Mouse (Mus musculus) neural tube, embryonic 15.5 days (tissue): ENCODE results near the gene Eif3b. TPM values are rescaled to one million over a fixed set of nuclear protein-coding genes. Genes with fewer than 3 reads are reported as not detected.

Source experiments
- ATAC-seq: fragments of 200-750 bp; cut with Nextera tagmentation; 2 replicates; pipeline ENCODE4 v1.8.0; 2017; ENCODE audit warnings: mild to moderate bottlenecking, moderate TSS enrichment, moderate library complexity; ENCODE audit not compliant: low FRiP score
- H3K27ac ChIP-seq: fragments of 300-500 bp; sonication (generic); replicated peaks from 2 replicates; pipeline ENCODE4 v1.5.1; 2015; ENCODE audit warnings: mild to moderate bottlenecking, inconsistent platforms
- H3K27me3 ChIP-seq: fragments of 300-500 bp; sonication (generic); replicated peaks from 2 replicates; pipeline ENCODE4 v1.6.1; 2015; ENCODE audit warnings: inconsistent platforms
- H3K36me3 ChIP-seq: fragments of 300-500 bp; sonication (generic); 2 replicates; pipeline ENCODE4 v1.6.1; 2015; ENCODE audit warnings: inconsistent platforms
- H3K4me1 ChIP-seq: fragments of 300-500 bp; sonication (generic); 2 replicates; pipeline ENCODE4 v1.6.1; 2015; ENCODE audit warnings: inconsistent platforms
- H3K4me2 ChIP-seq: fragments of 300-500 bp; sonication (generic); 2 replicates; pipeline ENCODE4 v1.6.1; 2015; ENCODE audit warnings: inconsistent platforms, mild to moderate bottlenecking, moderate library complexity
- H3K4me3 ChIP-seq: fragments of 300-500 bp; sonication (generic); replicated peaks from 2 replicates; pipeline ENCODE4 v1.5.1; 2015; ENCODE audit warnings: mild to moderate bottlenecking, inconsistent platforms
- H3K9ac ChIP-seq: fragments of 300-500 bp; sonication (generic); replicated peaks from 2 replicates; pipeline ENCODE4 v1.6.1; 2015; ENCODE audit warnings: mild to moderate bottlenecking, inconsistent platforms
- H3K9me3 ChIP-seq: fragments of 300-500 bp; sonication (generic); replicated peaks from 2 replicates; pipeline ENCODE4 v1.6.1; 2016; ENCODE audit warnings: inconsistent platforms
- WGBS: fragments of 180-500 bp; shearing (Covaris S2); methylation state at CpG from one replicate; pipeline ENCODE4 v1.1.7; 2015; ENCODE audit warnings: mixed read lengths; 5-methylcytosine and 5-hydroxymethylcytosine counted together
- polyA plus RNA-seq: library from polyadenylated mRNA; unstranded; fragments of >200 nt; fragmentation: Nextera tagmentation; extraction: Ambion mirVana; gene quantifications from 2 replicates; pipeline ENCODE4 v1.2.1, GENCODE M21; 2015

Gene Eif3b
- polyA plus RNA-seq, 1 experiment from 2014 or later: 80.0 TPM

GRCm38 (mm10) chr5:140383559-140383958, 35.6 kb upstream of the Eif3b start:
- H3K4me2 ChIP-seq: no peak overlapping the region
- WGBS: 38% methylated on average over 7 of the region's 7 CpGs
- H3K27me3 ChIP-seq: no peaks in the 10 kb centered on the region
- no peak overlapping the region for H3K27ac ChIP-seq
- H3K36me3 ChIP-seq: no peaks in the 10 kb centered on the region
- ATAC-seq: no peak
- no peak overlapping the region for H3K9ac ChIP-seq
- no peaks in the 10 kb centered on the region for H3K9me3 ChIP-seq
- no peak overlapping the region for H3K4me3 ChIP-seq
- H3K4me1 ChIP-seq: peaks cover 21% of the 10 kb centered on the region

DNA sequence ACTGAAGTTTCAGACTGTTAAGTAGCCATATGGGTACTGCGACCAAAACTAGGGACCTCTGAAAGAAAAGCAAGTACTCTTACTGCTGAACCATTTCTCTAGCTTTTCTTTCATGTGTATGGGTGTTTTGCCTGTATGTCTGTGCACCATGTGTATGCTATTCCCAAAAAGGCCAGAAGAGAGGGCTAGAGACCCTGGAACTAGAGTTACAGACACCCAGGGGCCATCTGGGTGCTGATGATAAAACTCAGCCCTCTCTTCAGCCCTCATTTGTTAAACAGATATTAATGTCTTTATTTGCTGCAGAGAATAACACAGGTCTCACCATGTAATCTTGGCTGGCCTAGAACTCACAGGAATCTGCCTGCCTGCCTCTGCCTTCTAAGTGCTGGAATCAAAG, 34.7 kb upstream of the Eif3b start:
- Histone ChIP-seq H3K36me3 (no peaks in the 10 kb centered on the region), H3K9ac (no peak overlapping the region), H3K27ac (no peak overlapping the region), H3K4me2 (no peak overlapping the region), H3K9me3 (no peaks in the 10 kb centered on the region), H3K4me3 (no peak overlapping the region), H3K4me1 (peaks cover 26% of the 10 kb centered on the region), H3K27me3 (no peaks in the 10 kb centered on the region)
- WGBS: 94% methylated on average over 1 of the region's 1 CpGs
- ATAC-seq: no peak

- no peak overlapping the region for H3K4me3 ChIP-seq
- H3K27me3 ChIP-seq: no peaks in the 10 kb centered on the region
- H3K9ac ChIP-seq: no peak overlapping the region
- H3K36me3 ChIP-seq: no peaks in the 10 kb centered on the region
- no peaks in the 10 kb centered on the region for H3K9me3 ChIP-seq
- WGBS: 82% methylated on average over 7 of the region's 7 CpGs
- ATAC-seq: no peak
- peak overlapping the region; percentile 94 for H3K4me2 ChIP-seq
- peaks cover 27% of the 10 kb centered on the region for H3K4me1 ChIP-seq
- H3K27ac ChIP-seq: no peak overlapping the region
These were observed 31.9 kb upstream of the Eif3b start for GRCm38 (mm10) chr5:140387236-140387635.

GRCm38 (mm10) chr5:140387816-140388510, 31.2 kb upstream of the Eif3b start:
- WGBS: 76% methylated on average over 12 of the region's 12 CpGs
- peaks cover 27% of the 10 kb centered on the region for H3K4me1 ChIP-seq
- H3K27ac ChIP-seq: no peak overlapping the region

GRCm38 (mm10) chr5:140388588-140389576, 30.2 kb upstream of the Eif3b start, which contains the start of gene Snx8:
TSS of gene Snx8 (minus strand) at chr5:140389262.
- Histone ChIP-seq H3K9ac (peak within 1 kb of the TSS; percentile 78), H3K27ac (peak within 1 kb of the TSS; percentile 70), H3K27me3 (no peaks in the 10 kb centered on the region), H3K4me3 (peak within 1 kb of the TSS; percentile 76), H3K36me3 (no peaks in the 10 kb centered on the region), H3K4me1 (peaks cover 27% of the 10 kb centered on the region), H3K4me2 (peak within 1 kb of the TSS; percentile 94), H3K9me3 (no peaks in the 10 kb centered on the region)
- WGBS: 1% methylated on average over 61 of the region's 63 CpGs
- ATAC-seq: peak; percentile 91

More at GRCm38 (mm10) chr5:140387816-140388510, 31.2 kb upstream of the Eif3b start:
- Histone ChIP-seq H3K36me3 (no peaks in the 10 kb centered on the region), H3K9ac (peak overlapping the region; percentile 78), H3K4me3 (peak overlapping the region; percentile 76), H3K9me3 (no peaks in the 10 kb centered on the region), H3K4me2 (peak overlapping the region; percentile 94), H3K27me3 (no peaks in the 10 kb centered on the region)
- ATAC-seq: no peak

GRCm38 (mm10) chr5:140389647-140390046, 29.5 kb upstream of the Eif3b start:
- H3K27ac ChIP-seq: peak overlapping the region; percentile 60; the same call in 1 of the 2 replicates
- H3K27me3 ChIP-seq: no peaks in the 10 kb centered on the region
- peak overlapping the region; percentile 76 for H3K4me3 ChIP-seq
- peak; percentile 21; the same call in 1 of the 2 replicates for ATAC-seq
- no peaks in the 10 kb centered on the region for H3K9me3 ChIP-seq
- H3K36me3 ChIP-seq: no peaks in the 10 kb centered on the region
- H3K4me1 ChIP-seq: peaks cover 27% of the 10 kb centered on the region
- H3K4me2 ChIP-seq: peak overlapping the region; percentile 94
- WGBS: 62% methylated on average over 3 of the region's 3 CpGs
- peak overlapping the region; percentile 78; the same call in 1 of the 2 replicates for H3K9ac ChIP-seq

- Histone ChIP-seq H3K9ac (no peak overlapping the region), H3K4me3 (no peak overlapping the region), H3K36me3 (no peaks in the 10 kb centered on the region), H3K27me3 (no peaks in the 10 kb centered on the region), H3K27ac (no peak overlapping the region), H3K4me1 (peaks cover 27% of the 10 kb centered on the region), H3K9me3 (no peaks in the 10 kb centered on the region), H3K4me2 (no peak overlapping the region)
- no peak for ATAC-seq
- WGBS: 69% methylated on average over 1 of the region's 1 CpGs
These were observed 27.7 kb upstream of the Eif3b start for GRCm38 (mm10) chr5:140391435-140391834.

- H3K4me3 ChIP-seq: no peak overlapping the region
- no peaks in the 10 kb centered on the region for H3K9me3 ChIP-seq
- no peak overlapping the region for H3K4me2 ChIP-seq
- H3K27me3 ChIP-seq: no peaks in the 10 kb centered on the region
- no peaks in the 10 kb centered on the region for H3K36me3 ChIP-seq
- H3K9ac ChIP-seq: no peak overlapping the region
- 92% methylated on average over 5 of the region's 5 CpGs for WGBS
- no peak for ATAC-seq
- H3K27ac ChIP-seq: no peak overlapping the region
- peaks cover 22% of the 10 kb centered on the region for H3K4me1 ChIP-seq
These were observed 27.1 kb upstream of the Eif3b start for GRCm38 (mm10) chr5:140391981-140392380.

DNA sequence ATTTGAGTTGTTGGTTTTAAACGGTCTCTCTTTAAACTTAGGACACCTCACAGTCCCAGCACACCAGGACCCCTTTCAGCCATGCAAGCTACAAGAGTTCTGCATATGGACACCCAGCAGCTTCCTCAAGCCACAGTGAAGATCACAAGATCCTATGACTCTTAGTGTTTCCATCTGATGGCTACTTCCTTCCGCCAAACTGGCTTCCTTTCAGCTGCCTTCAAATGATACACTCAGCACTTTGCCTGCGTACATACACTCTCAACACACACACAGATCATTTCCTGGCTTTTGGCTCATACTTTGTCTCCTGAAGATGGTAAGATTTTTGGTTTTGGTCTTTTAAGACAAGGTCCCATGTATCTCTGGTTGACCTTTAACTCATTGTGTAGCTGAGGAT, 26.4 kb upstream of the Eif3b start:
- H3K27me3 ChIP-seq: no peaks in the 10 kb centered on the region
- H3K4me2 ChIP-seq: no peak overlapping the region
- H3K9ac ChIP-seq: no peak overlapping the region
- H3K27ac ChIP-seq: no peak overlapping the region
- H3K4me3 ChIP-seq: no peak overlapping the region
- no peak for ATAC-seq
- 89% methylated on average over 3 of the region's 3 CpGs for WGBS
- H3K36me3 ChIP-seq: no peaks in the 10 kb centered on the region
- H3K9me3 ChIP-seq: no peaks in the 10 kb centered on the region
- peaks cover 15% of the 10 kb centered on the region for H3K4me1 ChIP-seq

DNA sequence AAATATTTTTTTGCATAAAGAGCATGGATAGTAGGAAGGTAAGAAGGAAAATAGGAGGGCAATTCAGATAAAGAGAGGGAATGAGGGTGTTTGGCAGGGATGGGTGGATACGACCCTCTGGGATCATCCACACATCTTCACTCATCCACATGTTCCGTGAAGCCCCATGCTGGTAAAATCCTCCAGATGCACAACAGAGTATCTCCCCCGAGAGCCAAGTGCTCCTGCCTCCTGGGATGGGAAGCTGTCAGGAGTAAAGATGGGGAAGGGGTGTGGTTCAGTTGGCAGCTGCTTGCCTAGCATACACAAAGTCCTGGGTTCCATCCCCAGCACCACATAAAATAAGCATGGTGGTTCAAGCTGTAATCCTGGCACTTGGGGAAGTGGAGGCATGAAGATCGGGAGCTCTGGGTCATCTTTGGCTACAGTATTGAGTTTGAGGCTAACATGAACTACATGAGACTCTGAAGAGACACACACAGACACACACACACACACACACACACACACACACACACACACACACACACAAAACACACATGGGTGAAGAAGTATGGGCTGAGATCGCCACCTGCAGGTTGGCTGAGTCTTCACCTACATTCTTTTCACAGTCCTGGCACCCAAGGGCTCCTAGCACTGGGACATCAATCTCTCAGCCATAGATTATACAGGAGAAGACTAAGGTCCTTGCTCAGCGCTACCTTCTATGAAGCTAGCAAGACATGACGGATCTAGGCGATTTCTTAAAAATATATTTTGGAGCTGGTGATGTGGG, 22.8 kb upstream of the Eif3b start:
- H3K9me3 ChIP-seq: no peaks in the 10 kb centered on the region
- no peak for ATAC-seq
- no peak overlapping the region for H3K9ac ChIP-seq
- no peak overlapping the region for H3K4me3 ChIP-seq
- H3K4me2 ChIP-seq: no peak overlapping the region
- H3K27ac ChIP-seq: no peak overlapping the region
- no peaks in the 10 kb centered on the region for H3K27me3 ChIP-seq
- 66% methylated on average over 8 of the region's 8 CpGs for WGBS
- H3K36me3 ChIP-seq: no peaks in the 10 kb centered on the region
- no peaks in the 10 kb centered on the region for H3K4me1 ChIP-seq

GRCm38 (mm10) chr5:140402640-140403270, 16.4 kb upstream of the Eif3b start:
- H3K27me3 ChIP-seq: no peaks in the 10 kb centered on the region
- H3K4me1 ChIP-seq: no peaks in the 10 kb centered on the region
- no peak overlapping the region for H3K4me2 ChIP-seq
- no peaks in the 10 kb centered on the region for H3K36me3 ChIP-seq
- 81% methylated on average over 4 of the region's 4 CpGs for WGBS
- H3K9ac ChIP-seq: no peak overlapping the region
- no peak overlapping the region for H3K27ac ChIP-seq
- no peaks in the 10 kb centered on the region for H3K9me3 ChIP-seq
- ATAC-seq: no peak
- no peak overlapping the region for H3K4me3 ChIP-seq
